Mouse (Mus musculus) hindbrain, embryonic 14.5 days (tissue): Measurements from ENCODE around the gene Hils1. TPM values are rescaled to one million over a fixed set of nuclear protein-coding genes. Genes with fewer than 3 reads are reported as not detected.

Experiments
- ATAC-seq: fragments of 200-750 bp; cut with Nextera tagmentation; 2 replicates; pipeline ENCODE4 v1.8.0; 2017; ENCODE audit warnings: moderate number of reproducible peaks, mild to moderate bottlenecking, moderate TSS enrichment, moderate library complexity; ENCODE audit not compliant: low FRiP score
- DNase-seq: peaks from one replicate; pipeline ENCODE4 v3.0.0-alpha.2; 2015; ENCODE audit warnings: low spot score
- H3K27ac ChIP-seq: fragments of 300-500 bp; sonication (generic); 2 replicates; pipeline ENCODE4 v1.5.1; 2014; ENCODE audit warnings: mild to moderate bottlenecking, moderate library complexity
- H3K27me3 ChIP-seq: fragments of 300-500 bp; sonication (generic); 2 replicates; pipeline ENCODE4 v1.6.1; 2014; ENCODE audit warnings: mild to moderate bottlenecking, low read length, mixed read lengths; ENCODE audit not compliant: control insufficient read depth, insufficient read depth
- H3K36me3 ChIP-seq: fragments of 300-500 bp; sonication (generic); replicated peaks from 2 replicates; pipeline ENCODE4 v1.6.1; 2014; ENCODE audit not compliant: control insufficient read depth, insufficient read depth
- H3K4me1 ChIP-seq: fragments of 300-500 bp; sonication (generic); replicated peaks from 2 replicates; pipeline ENCODE4 v1.6.1; 2014; ENCODE audit warnings: antibody characterized with exemption, low read length, mixed read lengths; ENCODE audit not compliant: control insufficient read depth, insufficient read depth
- H3K4me2 ChIP-seq: fragments of 300-500 bp; sonication (generic); replicated peaks from 2 replicates; pipeline ENCODE4 v1.6.1; 2014; ENCODE audit warnings: mild to moderate bottlenecking, moderate library complexity
- H3K4me3 ChIP-seq: fragments of 300-500 bp; sonication (generic); replicated peaks from 2 replicates; pipeline ENCODE4 v1.5.1; 2014; ENCODE audit warnings: mild to moderate bottlenecking, low read length
- H3K9ac ChIP-seq: fragments of 300-500 bp; sonication (generic); 2 replicates; pipeline ENCODE4 v1.6.1; 2014
- H3K9me3 ChIP-seq: fragments of 300-500 bp; sonication (generic); 2 replicates; pipeline ENCODE4 v1.6.1; 2016; ENCODE audit warnings: low read length; ENCODE audit not compliant: control insufficient read depth
- WGBS: fragments of 180-500 bp; shearing (Covaris S2); extraction: QIAGEN DNeasy Blood & Tissue Kit; methylation state at CpG from one replicate; pipeline ENCODE4 v1.1.7; 2014; 5-methylcytosine and 5-hydroxymethylcytosine counted together
- polyA plus RNA-seq: library from polyadenylated mRNA; unstranded; fragments of >200 nt; fragmentation: Nextera tagmentation; extraction: Ambion mirVana; gene quantifications from 2 replicates; pipeline ENCODE4 v1.2.1, GENCODE M21; 2014

Hils1 gene
- polyA plus RNA-seq, 1 experiment from 2014 or later = not detected

DNA sequence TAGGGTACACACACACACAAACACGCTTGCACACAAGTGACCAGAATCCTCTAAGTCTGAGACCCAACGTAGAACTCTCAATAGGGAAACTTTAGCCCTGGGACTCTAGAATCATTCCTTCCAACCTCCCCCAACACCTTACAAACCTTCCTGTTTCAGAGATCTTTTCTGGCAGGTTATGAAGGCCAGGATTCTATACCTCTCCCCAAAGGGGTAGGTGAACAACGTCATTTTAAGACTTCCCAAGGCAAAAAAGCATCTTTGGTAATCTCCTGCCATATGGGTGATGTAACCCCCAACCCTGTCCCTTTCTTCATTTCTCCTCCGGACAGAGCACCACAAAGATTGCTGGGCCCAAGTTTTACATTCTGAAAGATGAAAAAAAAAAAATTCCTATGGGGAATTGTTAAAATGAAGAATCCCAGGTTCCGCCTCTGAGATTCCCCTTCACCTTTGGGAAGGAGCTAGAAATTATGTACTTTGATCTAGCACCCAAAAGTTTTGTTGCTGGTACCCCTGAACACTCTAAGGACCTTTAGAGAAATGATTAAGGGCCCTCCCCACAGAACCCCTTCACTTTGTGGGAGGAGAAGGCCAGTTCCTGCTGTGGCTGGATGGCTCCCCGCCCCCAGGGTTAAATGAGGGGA, 22.8 kb downstream of the Hils1 start:
- Histone ChIP-seq H3K27me3 (no peaks in the 10 kb centered on the region), H3K4me1 (peaks cover 45% of the 10 kb centered on the region), H3K4me3 (peak overlapping the region; percentile 95), H3K27ac (peak overlapping the region; percentile 97), H3K4me2 (peak overlapping the region; percentile 100), H3K9me3 (no peaks in the 10 kb centered on the region), H3K9ac (peak overlapping the region; percentile 99), H3K36me3 (0 out of 2 replicates have a peak, but pooled peaks cover 2% of the 10 kb centered on the region)
- ATAC-seq (no peak), DNase-seq (no peak)
- 45% methylated on average over 6 of the region's 6 CpGs for WGBS

DNA sequence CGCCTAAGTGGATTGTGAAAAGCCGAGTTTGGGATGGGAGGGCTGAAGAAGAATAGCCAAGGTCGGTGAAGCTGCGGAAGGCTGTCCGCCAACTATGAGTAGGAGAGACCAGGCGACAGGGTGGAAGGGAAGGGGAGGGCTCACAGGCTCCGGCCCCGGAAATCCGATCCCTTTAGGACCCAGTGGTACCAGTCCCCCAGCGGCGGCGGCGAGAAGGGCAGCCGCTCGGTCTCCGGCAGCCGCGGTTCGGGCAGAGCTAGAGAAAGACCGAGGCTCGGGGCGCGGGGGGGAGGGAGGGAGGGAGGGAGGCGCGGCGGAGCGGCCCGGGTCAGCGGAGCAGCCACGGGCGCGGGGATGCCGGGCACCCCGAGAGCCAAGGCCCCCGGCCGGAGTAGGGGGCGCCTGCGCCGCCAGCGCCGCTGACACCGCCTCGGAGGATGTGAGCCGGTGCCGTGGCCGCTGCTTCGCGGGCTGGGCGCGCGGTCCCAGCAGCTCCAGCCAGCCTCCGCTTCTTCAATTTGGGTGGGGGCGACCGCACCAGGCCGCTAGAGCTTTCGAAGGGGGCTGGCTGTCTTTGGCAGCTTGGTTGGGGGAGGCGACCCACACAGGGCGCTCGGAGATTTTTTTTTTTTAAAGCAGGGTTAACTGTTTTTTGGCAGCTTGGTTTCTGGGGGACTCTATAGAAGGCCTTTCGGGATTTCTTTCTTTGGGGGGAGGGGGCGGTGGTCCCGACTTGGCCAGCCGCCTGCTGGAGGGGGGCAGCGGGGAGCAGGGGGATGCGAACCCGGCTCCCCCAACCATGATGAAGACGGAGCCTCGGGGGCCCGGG, 23.6 kb downstream of the Hils1 start, which contains the start of gene Ppp1r9b:
TSS of gene Ppp1r9b (plus strand) at position 287 of the 829 bp plus-strand sequence.
- whole genome bisulfite sequencing = under 1% methylated on average over 45 of the region's 69 CpGs
- no peaks in the 10 kb centered on the region for H3K27me3 ChIP-seq
- DNase-seq = peak; percentile 88
- no peaks in the 10 kb centered on the region for H3K9me3 ChIP-seq
- peak within 1 kb of the TSS; percentile 95 for H3K4me3 ChIP-seq
- peaks cover 52% of the 10 kb centered on the region for H3K4me1 ChIP-seq
- H3K4me2 ChIP-seq = peak within 1 kb of the TSS; percentile 100
- H3K27ac ChIP-seq = peak within 1 kb of the TSS; percentile 97
- H3K36me3 ChIP-seq = 0 out of 2 replicates have a peak, but pooled peaks cover 10% of the 10 kb centered on the region
- H3K9ac ChIP-seq = peak within 1 kb of the TSS; percentile 99
- peak; percentile 85 for ATAC-seq

DNA sequence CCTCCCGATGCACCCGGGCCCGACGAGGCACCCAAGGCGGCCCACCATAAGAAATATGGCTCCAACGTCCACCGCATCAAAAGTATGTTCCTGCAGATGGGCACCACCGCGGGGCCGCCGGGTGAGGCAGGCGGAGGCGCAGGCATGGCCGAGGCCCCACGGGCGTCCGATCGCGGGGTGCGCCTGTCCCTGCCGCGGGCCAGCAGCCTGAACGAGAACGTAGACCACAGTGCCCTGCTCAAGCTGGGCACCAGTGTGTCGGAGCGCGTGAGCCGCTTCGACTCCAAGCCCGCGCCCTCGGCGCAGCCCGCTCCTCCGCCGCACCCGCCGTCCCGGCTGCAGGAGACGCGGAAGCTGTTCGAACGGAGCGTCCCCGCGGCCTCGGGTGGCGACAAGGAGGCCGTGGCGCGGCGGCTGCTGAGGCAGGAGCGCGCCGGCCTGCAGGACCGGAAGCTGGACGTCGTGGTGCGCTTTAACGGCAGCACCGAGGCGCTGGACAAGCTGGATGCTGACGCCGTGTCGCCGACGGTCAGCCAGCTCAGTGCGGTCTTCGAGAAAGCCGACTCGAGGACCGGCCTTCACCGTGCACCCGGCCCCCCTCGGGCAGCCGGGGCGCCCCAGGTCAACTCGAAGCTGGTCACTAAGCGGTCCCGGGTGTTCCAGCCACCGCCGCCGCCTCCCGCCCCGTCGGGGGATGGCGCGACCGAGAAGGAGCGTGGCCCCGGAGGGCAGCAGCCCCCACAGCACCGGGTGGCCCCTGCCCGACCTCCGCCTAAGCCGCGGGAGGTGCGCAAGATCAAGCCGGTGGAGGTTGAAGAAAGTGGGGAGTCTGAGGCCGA, 24.5 kb downstream of the Hils1 start:
- DNase-seq = no peak
- Histone ChIP-seq H3K27me3 (no peaks in the 10 kb centered on the region), H3K36me3 (peaks cover 19% of the 10 kb centered on the region), H3K9ac (peak overlapping the region; percentile 99), H3K4me1 (peaks cover 58% of the 10 kb centered on the region), H3K4me2 (peak overlapping the region; percentile 100), H3K9me3 (no peaks in the 10 kb centered on the region), H3K4me3 (peak overlapping the region; percentile 95), H3K27ac (peak overlapping the region; percentile 97)
- ATAC-seq = no peak
- under 1% methylated on average over 98 of the region's 99 CpGs for WGBS

DNA sequence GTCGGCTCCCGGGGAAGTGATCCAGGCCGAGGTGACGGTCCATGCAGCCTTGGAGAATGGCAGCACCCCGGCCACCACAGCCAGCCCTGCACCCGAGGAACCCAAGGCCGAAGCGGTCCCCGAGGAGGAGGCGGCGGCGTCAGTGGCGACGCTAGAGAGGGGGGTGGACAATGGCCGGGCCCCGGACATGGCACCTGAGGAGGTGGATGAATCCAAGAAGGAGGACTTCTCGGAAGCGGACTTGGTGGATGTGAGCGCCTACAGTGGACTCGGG, 25.0 kb downstream of the Hils1 start:
- peak overlapping the region; percentile 95 for H3K4me3 ChIP-seq
- H3K9me3 ChIP-seq = no peaks in the 10 kb centered on the region
- H3K27ac ChIP-seq = 0 out of 2 replicates have a peak overlapping the region, but pooled peaks have one; percentile 97
- H3K4me2 ChIP-seq = peak overlapping the region; percentile 100
- DNase-seq (no peak), ATAC-seq (no peak)
- 1% methylated on average over 20 of the region's 20 CpGs for WGBS
- peaks cover 58% of the 10 kb centered on the region for H3K4me1 ChIP-seq
- H3K36me3 ChIP-seq = peaks cover 24% of the 10 kb centered on the region
- no peaks in the 10 kb centered on the region for H3K27me3 ChIP-seq
- H3K9ac ChIP-seq = peak overlapping the region; percentile 99

DNA sequence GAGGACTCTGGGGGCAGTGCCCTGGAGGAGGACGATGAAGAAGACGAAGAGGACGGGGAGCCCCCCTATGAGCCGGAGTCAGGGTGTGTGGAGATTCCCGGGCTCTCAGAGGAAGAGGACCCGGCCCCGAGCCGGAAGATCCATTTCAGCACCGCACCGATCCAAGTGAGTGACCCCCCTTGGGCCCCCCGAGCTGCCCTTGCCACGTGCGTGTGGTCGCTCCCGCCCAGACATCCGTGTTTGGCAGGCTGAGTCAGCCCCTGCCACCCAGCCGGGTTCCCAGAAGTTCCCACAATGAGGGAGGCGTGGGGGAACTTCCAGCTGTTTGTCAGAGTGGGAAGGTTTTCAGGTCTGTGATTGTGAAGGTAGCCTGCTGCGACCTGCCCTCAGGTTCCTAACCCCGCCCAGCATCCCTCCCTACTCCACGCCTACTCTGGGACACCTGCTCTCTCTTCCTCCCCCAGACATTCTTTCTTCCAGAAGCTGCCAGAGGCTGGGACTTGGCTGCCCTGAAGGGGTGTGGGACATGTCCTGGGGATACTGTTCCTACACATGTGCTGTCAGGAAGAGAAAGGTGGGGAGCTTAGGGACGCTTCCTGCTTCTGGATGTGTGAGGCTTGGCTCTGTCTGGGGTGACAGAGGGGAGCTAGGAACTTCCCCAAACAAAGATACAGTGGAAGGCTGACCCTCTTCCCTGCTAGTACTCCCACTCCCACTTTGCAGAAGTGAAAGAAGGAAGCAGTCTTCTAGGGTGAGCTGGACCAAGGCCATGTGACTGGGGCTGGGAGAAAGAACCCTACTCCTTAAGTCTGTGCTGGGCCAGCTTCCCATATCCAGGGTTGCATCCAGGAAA, 25.6 kb downstream of the Hils1 start:
- Histone ChIP-seq H3K9ac (peak overlapping the region; percentile 99), H3K9me3 (no peaks in the 10 kb centered on the region), H3K4me1 (peaks cover 58% of the 10 kb centered on the region), H3K27ac (no peak overlapping the region), H3K36me3 (peaks cover 30% of the 10 kb centered on the region), H3K4me3 (peak overlapping the region; percentile 95), H3K4me2 (peak overlapping the region; percentile 100), H3K27me3 (no peaks in the 10 kb centered on the region)
- no peak for DNase-seq
- under 1% methylated on average over 20 of the region's 22 CpGs for WGBS
- ATAC-seq = no peak

DNA sequence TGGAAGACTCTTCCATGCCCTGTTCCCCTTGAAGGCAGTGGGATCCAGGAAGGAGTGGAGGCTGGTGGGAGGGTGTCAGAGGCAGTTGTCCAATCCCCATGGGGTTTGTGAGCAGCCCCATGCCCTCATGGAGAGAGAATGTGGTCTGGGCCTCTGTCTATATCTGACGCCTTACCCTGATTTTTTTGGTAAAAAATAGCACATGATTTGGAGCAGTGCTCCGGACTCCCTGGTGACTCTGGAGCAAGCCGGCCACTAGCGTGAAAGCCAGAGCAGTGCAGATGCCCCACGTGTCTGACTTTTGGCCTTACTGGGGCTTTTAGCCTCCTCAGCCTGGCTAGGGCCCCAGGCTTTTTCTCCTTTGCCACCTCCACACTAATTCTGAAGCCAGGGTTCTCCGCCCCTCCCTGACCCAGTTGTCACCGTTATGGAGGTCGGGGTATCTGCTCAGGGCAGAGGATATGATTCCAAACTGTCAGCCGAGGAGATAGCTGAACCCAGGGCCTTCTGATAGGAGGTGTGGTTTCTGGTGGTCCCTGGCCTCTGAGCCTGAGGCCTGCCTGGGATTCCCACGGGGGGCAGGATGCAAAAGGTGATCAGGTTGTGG, 26.9 kb downstream of the Hils1 start:
- Histone ChIP-seq H3K36me3 (peaks cover 43% of the 10 kb centered on the region), H3K27me3 (no peaks in the 10 kb centered on the region), H3K4me1 (peaks cover 51% of the 10 kb centered on the region), H3K9ac (peak overlapping the region; percentile 99), H3K4me2 (peak overlapping the region; percentile 100), H3K27ac (no peak overlapping the region), H3K9me3 (no peaks in the 10 kb centered on the region), H3K4me3 (peak overlapping the region; percentile 95)
- DNase-seq (no peak), ATAC-seq (no peak)
- WGBS = 38% methylated on average over 10 of the region's 10 CpGs

DNA sequence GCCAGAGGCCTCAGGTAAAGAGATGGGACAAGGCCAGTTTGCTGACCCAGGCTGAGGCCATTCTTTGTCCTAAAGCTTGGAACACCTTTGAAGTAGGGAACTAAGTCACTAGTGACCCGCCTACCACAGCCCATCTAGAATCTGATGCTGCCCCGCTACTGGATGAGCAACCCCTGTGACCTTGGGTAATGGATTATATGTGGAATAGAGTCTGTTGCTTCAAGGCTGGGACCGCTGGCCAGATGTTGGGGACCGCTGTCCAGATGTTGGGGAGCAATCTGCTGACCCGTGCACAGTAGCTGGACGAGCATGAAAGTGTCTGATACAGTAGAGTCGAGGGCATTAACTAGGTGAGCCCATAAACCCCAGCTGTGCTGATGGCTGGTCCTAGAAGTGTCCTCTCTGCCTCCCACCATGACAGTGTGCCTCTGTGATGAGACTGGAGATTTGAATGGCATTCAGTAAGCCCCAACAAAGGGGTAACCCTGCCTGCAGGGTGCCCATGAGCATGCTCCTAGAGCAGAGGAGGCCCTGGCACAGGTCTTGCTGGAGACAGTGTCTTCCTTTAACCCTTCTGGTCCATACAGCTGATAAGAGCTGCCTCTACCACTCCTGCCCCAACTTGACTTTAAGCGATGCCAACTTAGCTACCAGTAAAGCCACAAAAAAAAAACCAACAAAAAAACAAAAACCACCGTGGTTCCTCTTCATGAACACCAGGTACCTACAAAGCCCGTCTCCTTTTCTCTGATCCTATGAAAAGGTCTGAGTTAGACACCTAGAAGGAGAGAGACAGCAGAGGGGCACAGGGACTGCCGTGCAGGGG, 27.8 kb downstream of the Hils1 start:
- Histone ChIP-seq H3K9me3 (no peaks in the 10 kb centered on the region), H3K27ac (no peak overlapping the region), H3K36me3 (peaks cover 52% of the 10 kb centered on the region), H3K27me3 (no peaks in the 10 kb centered on the region), H3K9ac (peak overlapping the region; percentile 99), H3K4me3 (peak overlapping the region; percentile 95), H3K4me2 (peak overlapping the region; percentile 100), H3K4me1 (peaks cover 45% of the 10 kb centered on the region)
- ATAC-seq (no peak), DNase-seq (no peak)
- 82% methylated on average over 11 of the region's 11 CpGs for WGBS

DNA sequence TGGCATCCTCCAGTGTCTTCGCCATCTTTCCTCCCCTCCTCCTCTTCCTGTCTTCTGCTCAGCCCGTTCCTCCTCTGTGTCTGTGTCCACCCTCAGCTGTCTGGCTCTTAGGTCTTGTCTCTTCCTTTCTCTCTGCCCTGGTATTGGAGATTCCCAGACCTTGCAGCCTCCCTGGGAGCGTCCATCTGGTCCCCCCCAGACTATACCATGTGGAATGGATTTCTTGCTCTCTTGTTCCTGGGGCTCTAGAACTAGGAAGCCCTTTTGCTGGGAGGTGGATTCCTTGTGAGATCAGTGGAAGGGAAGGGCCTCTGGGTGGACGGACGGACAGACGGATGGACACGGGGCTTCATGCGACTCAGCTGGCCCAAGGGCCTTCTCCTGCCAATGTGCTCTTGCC, 28.7 kb downstream of the Hils1 start:
- peak overlapping the region; percentile 100 for H3K4me2 ChIP-seq
- H3K9ac ChIP-seq = peak overlapping the region; percentile 99; the same call in 1 of the 2 replicates
- H3K27me3 ChIP-seq = no peaks in the 10 kb centered on the region
- WGBS = 77% methylated on average over 8 of the region's 8 CpGs
- DNase-seq (no peak), ATAC-seq (no peak)
- H3K27ac ChIP-seq = no peak overlapping the region
- H3K4me1 ChIP-seq = peaks cover 43% of the 10 kb centered on the region
- H3K9me3 ChIP-seq = no peaks in the 10 kb centered on the region
- peak overlapping the region; percentile 95; the same call in 1 of the 2 replicates for H3K4me3 ChIP-seq
- H3K36me3 ChIP-seq = peaks cover 57% of the 10 kb centered on the region
